Mouse (Mus musculus) layer of hippocampus, adult 11-12 months (tissue): Measurements from ENCODE around the gene Emilin3.

Source experiments
- DNase-seq: peaks from one replicate; pipeline ENCODE4 v3.0.0; 2022; ENCODE audit warnings: low spot score

Emilin3 gene

GRCm38 (mm10) chr2:160915821-160916610 lies 3.9 kb upstream of the Emilin3 start:
- no peak for DNase-seq

GRCm38 (mm10) chr2:160914656-160915055 lies 2.5 kb upstream of the Emilin3 start:
- DNase-seq, result no peak

GRCm38 (mm10) chr2:160911558-160912201 lies 448 bp downstream of the Emilin3 start:
- no peak for DNase-seq

GRCm38 (mm10) chr2:160910633-160911032 lies 1.5 kb downstream of the Emilin3 start:
- no peak for DNase-seq

- DNase-seq, result no peak
Observed at GRCm38 (mm10) chr2:160908607-160909006, 3.5 kb downstream of the Emilin3 start.

- no peak for DNase-seq
Observed at GRCm38 (mm10) chr2:160906101-160906500, 6.0 kb downstream of the Emilin3 start.

GRCm38 (mm10) chr2:160905301-160905700 lies 6.8 kb downstream of the Emilin3 start:
- DNase-seq, result no peak

GRCm38 (mm10) chr2:160901656-160902412 lies 10.3 kb downstream of the Emilin3 start:
- no peak for DNase-seq

- no peak for DNase-seq
Observed at GRCm38 (mm10) chr2:160891697-160892096, 20.4 kb downstream of the Emilin3 start.

GRCm38 (mm10) chr2:160891045-160891444 lies 21.1 kb downstream of the Emilin3 start:
- no peak for DNase-seq

GRCm38 (mm10) chr2:160887859-160888258 lies 24.3 kb downstream of the Emilin3 start:
- DNase-seq, result no peak

- peak; percentile 88 for DNase-seq
Observed at GRCm38 (mm10) chr2:160887284-160887683, 24.8 kb downstream of the Emilin3 start.

GRCm38 (mm10) chr2:160886221-160886620 lies 25.9 kb downstream of the Emilin3 start:
- DNase-seq, result no peak

GRCm38 (mm10) chr2:160884830-160885229 lies 27.3 kb downstream of the Emilin3 start:
- peak; percentile 28 for DNase-seq

- DNase-seq, result no peak
Observed at GRCm38 (mm10) chr2:160883912-160884311, 28.2 kb downstream of the Emilin3 start.

GRCm38 (mm10) chr2:160882436-160882835 lies 29.7 kb downstream of the Emilin3 start:
- no peak for DNase-seq

GRCm38 (mm10) chr2:160881462-160882101 lies 30.5 kb downstream of the Emilin3 start:
- no peak for DNase-seq

- peak; percentile 41 for DNase-seq
Observed at GRCm38 (mm10) chr2:160880453-160881195, 31.5 kb downstream of the Emilin3 start, which contains the start of gene Lpin3. TSS of gene Lpin3 (plus strand) at chr2:160880670.

GRCm38 (mm10) chr2:160876115-160876514 lies 36.0 kb downstream of the Emilin3 start:
- no peak for DNase-seq

GRCm38 (mm10) chr2:160874231-160874877 lies 37.8 kb downstream of the Emilin3 start:
- no peak for DNase-seq

- peak; percentile 91 for DNase-seq
Observed at GRCm38 (mm10) chr2:160872890-160873382, 39.2 kb downstream of the Emilin3 start, which contains the start of gene Zhx3. TSS of gene Zhx3 (minus strand) at chr2:160872998.
